Mouse (Mus musculus) forebrain, postnatal 0 days (tissue): ENCODE results near the gene Fbxo11. TPM values are rescaled to one million over a fixed set of nuclear protein-coding genes. Genes with fewer than 3 reads are reported as not detected.
"Not testable (repeated sequence)": the region's sequence is repeated elsewhere in the genome, so short reads cannot be mapped to it uniquely, and the experiment has no call there.

Experiments used
- ATAC-seq: fragments of 200-750 bp; cut with Nextera tagmentation; 2 replicates; pipeline ENCODE4 v1.8.0; 2017; ENCODE audit warnings: mild to moderate bottlenecking, moderate library complexity
- DNase-seq: peaks from one replicate; pipeline ENCODE4 v3.0.0-alpha.2; 2015
- H3K27ac ChIP-seq: fragments of 300-500 bp; sonication (generic); 2 replicates; pipeline ENCODE4 v1.5.1; 2014; ENCODE audit warnings: low read depth, mild to moderate bottlenecking, antibody characterized with exemption, low read length, moderate library complexity, mixed read lengths
- H3K27me3 ChIP-seq: fragments of 300-500 bp; sonication (generic); 2 replicates; pipeline ENCODE4 v1.6.1; 2014; ENCODE audit warnings: mild to moderate bottlenecking, low read length, mixed read lengths; ENCODE audit not compliant: insufficient read depth
- H3K36me3 ChIP-seq: fragments of 300-500 bp; sonication (generic); 2 replicates; pipeline ENCODE4 v1.6.1; 2014; ENCODE audit warnings: mild to moderate bottlenecking, moderate library complexity; ENCODE audit not compliant: insufficient read depth
- H3K4me1 ChIP-seq: fragments of 300-500 bp; sonication (generic); 2 replicates; pipeline ENCODE4 v1.6.1; 2014; ENCODE audit warnings: antibody characterized with exemption; ENCODE audit not compliant: insufficient read depth
- H3K4me2 ChIP-seq: fragments of 300-500 bp; sonication (generic); 2 replicates; pipeline ENCODE4 v1.6.1; 2014; ENCODE audit warnings: low read depth, mild to moderate bottlenecking, moderate library complexity
- H3K4me3 ChIP-seq: fragments of 300-500 bp; sonication (generic); 2 replicates; pipeline ENCODE4 v1.5.1; 2014; ENCODE audit warnings: low read depth, low read length, mixed read lengths
- H3K9ac ChIP-seq: fragments of 300-500 bp; sonication (generic); 2 replicates; pipeline ENCODE4 v1.6.1; 2014; ENCODE audit warnings: mild to moderate bottlenecking
- H3K9me3 ChIP-seq: fragments of 300-500 bp; sonication (generic); 2 replicates; pipeline ENCODE4 v1.6.1; 2016; ENCODE audit warnings: low read length
- CTCF ChIP-seq: sonication (generic); IDR thresholded peaks from 2 replicates; pipeline ENCODE4 v1.5.1; 2016; ENCODE audit warnings: antibody characterized with exemption, control low read depth, low read depth
- WGBS: fragments of 180-500 bp; shearing (Covaris S2); extraction: QIAGEN DNeasy Blood & Tissue Kit; methylation state at CpG from one replicate; pipeline ENCODE4 v1.1.7; 2014; 5-methylcytosine and 5-hydroxymethylcytosine counted together
- polyA plus RNA-seq: library from polyadenylated mRNA; unstranded; fragments of >200 nt; fragmentation: Nextera tagmentation; extraction: Ambion mirVana; gene quantifications from 2 replicates; pipeline ENCODE4 v1.2.1, GENCODE M21; 2015
- total RNA-seq: library from RNA; depleted of rRNA; stranded (reverse); fragments of >200 nt; gene quantifications from 2 replicates; pipeline ENCODE4 v1.2.3, GENCODE M21; 2014

Gene Fbxo11
- total and polyA plus RNA-seq, 2 experiments from 2014 or later, result 24.9 to 72.8 TPM

DNA sequence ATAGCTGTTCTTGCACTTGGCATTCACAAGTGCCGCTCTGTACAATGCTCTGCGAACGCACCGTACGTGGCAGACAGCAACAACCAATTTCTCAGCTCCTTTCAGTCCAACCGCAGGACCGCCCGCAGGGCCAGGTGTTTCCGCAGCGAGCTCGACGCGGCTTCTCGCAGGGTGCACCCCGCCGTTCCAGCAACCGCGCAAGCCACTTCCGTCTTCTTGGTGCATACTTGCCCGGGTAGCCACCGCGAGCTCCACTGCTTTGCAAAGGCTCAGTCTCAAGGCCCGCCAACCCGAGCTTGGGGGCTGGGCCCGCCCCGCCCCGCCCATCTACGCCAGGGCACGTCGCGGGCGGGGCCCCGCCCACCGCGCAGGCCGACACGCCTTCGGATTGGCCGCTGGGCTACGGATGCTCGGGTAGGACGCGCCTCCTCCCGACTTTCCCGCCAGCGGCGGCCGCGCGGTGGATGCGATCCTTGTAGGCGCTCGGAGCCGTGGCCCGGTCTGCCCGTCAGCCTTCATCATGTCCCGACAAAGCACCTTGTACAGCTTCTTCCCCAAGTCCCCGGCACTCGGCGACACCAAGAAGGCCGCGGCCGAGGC, 90.4 kb downstream of the Fbxo11 start, which contains the start of gene Msh6:
Msh6 (plus strand) TSS at position 434 of the 600 bp plus-strand sequence.
- no peaks in the 10 kb centered on the region for H3K9me3 ChIP-seq
- ATAC-seq (peak; percentile 99), DNase-seq (peak; percentile 97)
- peak within 1 kb of the TSS; percentile 90 for H3K4me2 ChIP-seq
- no peaks in the 10 kb centered on the region for H3K27me3 ChIP-seq
- H3K9ac ChIP-seq, result peak within 1 kb of the TSS; percentile 83
- TF ChIP-seq CTCF, result no peak
- peaks cover 7% of the 10 kb centered on the region for H3K36me3 ChIP-seq
- H3K4me3 ChIP-seq, result peak within 1 kb of the TSS; percentile 97
- WGBS, result 3% methylated on average over 62 of the region's 63 CpGs
- peaks cover 6% of the 10 kb centered on the region; the same call in 1 of the 2 replicates for H3K4me1 ChIP-seq
- peak within 1 kb of the TSS; percentile 85 for H3K27ac ChIP-seq

DNA sequence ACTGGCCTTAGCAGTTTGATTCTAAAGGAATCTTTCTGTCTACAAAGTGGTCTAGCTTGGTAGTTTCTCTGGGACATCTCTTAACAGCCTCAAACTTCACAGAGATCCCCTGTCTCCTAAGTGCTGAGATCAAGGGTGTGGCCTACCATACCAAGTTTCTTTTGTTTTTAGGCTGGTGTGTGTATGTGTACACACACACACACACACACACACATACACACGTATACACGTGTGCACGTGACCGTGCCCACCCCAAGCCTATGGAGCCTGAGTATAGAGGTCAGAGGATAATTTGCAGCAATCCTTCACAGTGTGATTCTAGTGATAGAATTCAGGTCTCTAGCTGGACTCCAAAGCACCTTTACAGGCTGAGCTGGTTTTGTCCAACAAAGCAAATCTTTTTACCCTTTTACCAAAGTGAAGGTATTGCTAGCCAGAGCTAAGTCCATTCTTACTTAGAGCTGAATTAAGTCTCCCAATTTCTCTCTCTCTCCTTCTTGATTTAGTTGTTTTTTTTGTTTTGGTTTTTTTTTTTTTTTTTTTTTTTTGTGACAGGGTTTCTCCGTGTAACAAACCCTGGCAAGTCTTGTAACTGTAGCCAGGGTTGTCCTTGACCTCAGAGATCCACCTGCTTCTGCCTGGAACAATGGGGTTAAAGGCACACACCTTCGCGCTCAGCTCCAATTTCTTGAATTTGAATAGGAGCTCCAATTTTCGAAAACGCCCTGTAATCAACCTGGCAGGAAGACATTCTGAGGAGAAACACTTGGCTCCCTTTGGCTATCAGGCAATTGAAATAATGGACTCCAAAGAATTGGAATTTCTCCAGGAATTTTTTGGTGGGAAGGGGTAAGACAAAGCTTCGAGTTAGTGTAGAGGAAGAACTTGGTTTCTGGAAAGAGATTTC, 91.6 kb downstream of the Fbxo11 start:
- Histone ChIP-seq H3K36me3 (peaks cover 7% of the 10 kb centered on the region), H3K9ac (no peak overlapping the region), H3K4me3 (no peak overlapping the region), H3K27ac (no peak overlapping the region), H3K27me3 (no peaks in the 10 kb centered on the region), H3K4me2 (peak overlapping the region; percentile 90; the same call in 1 of the 2 replicates), H3K9me3 (no peaks in the 10 kb centered on the region), H3K4me1 (peaks cover 6% of the 10 kb centered on the region; the same call in 1 of the 2 replicates)
- no peak for TF ChIP-seq CTCF
- DNase-seq (no peak), ATAC-seq (no peak)
- 70% methylated on average over 10 of the region's 10 CpGs for WGBS

DNA sequence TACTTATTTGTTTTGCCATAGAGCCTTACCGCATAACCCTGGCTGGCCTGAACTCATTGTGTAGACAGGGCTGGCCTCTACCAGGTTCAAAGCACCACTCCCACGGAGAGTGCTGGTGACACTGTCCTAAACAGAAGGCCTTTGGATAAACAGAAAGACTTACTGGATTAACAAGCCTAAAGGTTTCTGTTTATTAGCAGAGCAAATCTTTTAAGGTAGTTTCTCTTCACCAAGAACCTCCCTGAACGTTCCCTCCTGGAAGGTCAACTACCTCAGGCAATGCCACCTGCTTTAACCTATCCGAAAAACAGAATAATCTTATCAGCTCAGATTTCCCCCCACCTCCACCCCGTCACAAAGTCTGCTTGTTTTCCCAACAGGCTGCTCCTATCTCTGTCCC, 92.2 kb downstream of the Fbxo11 start:
- H3K4me3 ChIP-seq, result no peak overlapping the region
- H3K27ac ChIP-seq, result no peak overlapping the region
- ATAC-seq, result no peak
- H3K4me1 ChIP-seq, result peaks cover 6% of the 10 kb centered on the region; the same call in 1 of the 2 replicates
- H3K4me2 ChIP-seq, result no peak overlapping the region
- H3K9me3 ChIP-seq, result no peaks in the 10 kb centered on the region
- 85% methylated on average over 5 of the region's 5 CpGs for WGBS
- H3K36me3 ChIP-seq, result peaks cover 4% of the 10 kb centered on the region; the same call in 1 of the 2 replicates
- DNase-seq, result no peak
- no peaks in the 10 kb centered on the region for H3K27me3 ChIP-seq
- TF ChIP-seq CTCF, result no peak
- H3K9ac ChIP-seq, result no peak overlapping the region

- not testable (repeated sequence) for H3K36me3 ChIP-seq, ATAC-seq, H3K4me1 ChIP-seq, H3K4me3 ChIP-seq, H3K4me2 ChIP-seq, H3K27me3 ChIP-seq, DNase-seq, H3K27ac ChIP-seq, H3K9me3 ChIP-seq, H3K9ac ChIP-seq
- WGBS, result 91% methylated on average over 15 of the region's 15 CpGs
These were observed 93.1 kb downstream of the Fbxo11 start for GRCm38 (mm10) chr17:87971696-87972591.

- H3K4me1 ChIP-seq, H3K4me2 ChIP-seq, H3K27ac ChIP-seq, H3K27me3 ChIP-seq, H3K36me3 ChIP-seq, H3K4me3 ChIP-seq, H3K9ac ChIP-seq, DNase-seq, H3K9me3 ChIP-seq: not testable (repeated sequence)
- TF ChIP-seq CTCF, result peak; percentile 41
- 30% methylated on average over 6 of the region's 8 CpGs for WGBS
- peak; percentile 90 for ATAC-seq
These were observed 96.6 kb downstream of the Fbxo11 start for GRCm38 (mm10) chr17:87968483-87968926.
